ENCODE assay signal across 8 mouse cellular contexts in genomic region chr19:8567104-8567880, GRCm38 (mm10). TPM values are rescaled to one million over a fixed set of nuclear protein-coding genes. Genes with fewer than 3 reads are reported as not detected.
DNase-seq lines count a peak whose midpoint lies in the region; ATAC-seq lines count a peak whose summit lies in the region.

No protein-coding gene starts in this region.

- no peak overlapping the region for H3K9ac ChIP-seq in heart, embryonic 15.5 days

- 42% methylated on average over 13 of the region's 13 CpGs for WGBS in heart, embryonic 15.5 days
- WGBS in large intestine, adult 2 months: 25% methylated on average over 13 of the region's 13 CpGs

- peak; percentile 86 for DNase-seq in heart, adult 11 months
- no peak for DNase-seq in heart, postnatal 25 days (ENCODE audit: low spot score)
- peak; percentile 42 for DNase-seq in A20 (ENCODE audit: low read depth, low spot score)
- DNase-seq in R1 (ENCODE audit: low read depth, low spot score): peak; percentile 73
- peak; percentile 47 for DNase-seq in large intestine, adult 2 months (ENCODE audit: low read depth, low spot score)
- peak; percentile 69 to 79 for DNase-seq in right cerebral cortex, postnatal 10 days (ENCODE audit: low spot score in 2 of 2)
- no peak for DNase-seq in cerebellum, adult 9-10 months

- peaks cover 14% of the 10 kb centered on the region for H3K4me1 ChIP-seq in heart, embryonic 15.5 days (replicated peaks)

- H3K9me3 ChIP-seq in heart, embryonic 15.5 days (replicated peaks): no peaks in the 10 kb centered on the region

- ATAC-seq in heart, embryonic 15.5 days (replicated peaks; ENCODE audit: insufficient number of reproducible peaks, insufficient read depth, low FRiP score, low read depth): 0 out of 2 replicates have a peak, but pooled peaks have one; percentile 17

- no peaks in the 10 kb centered on the region for H3K36me3 ChIP-seq in heart, embryonic 15.5 days

- H3K4me3 ChIP-seq in heart, embryonic 15.5 days: no peak overlapping the region

- no peak overlapping the region for H3K4me2 ChIP-seq in heart, embryonic 15.5 days

- intact Hi-C loops in heart, postnatal 25 days (cut with DNase I): no loop called here

- H3K27ac ChIP-seq in heart, embryonic 15.5 days: no peak overlapping the region

- H3K27me3 ChIP-seq in heart, embryonic 15.5 days: no peaks in the 10 kb centered on the region

RNA-seq across cellular contexts. Expression of gene Slc22a8, which starts 23.8 kb away (rescaled TPM):
- total RNA-seq in heart, postnatal 25 days (2021): not detected
- 0.08 and 0.10 TPM in 2 replicates for polyA plus RNA-seq in heart, embryonic 15.5 days (2015; fragmentation: Nextera tagmentation; extraction: Ambion mirVana)
- polyA plus RNA-seq in large intestine, adult 2 months (2012; rRNA removed): not detected in 2 replicates

RNA-seq across cellular contexts. Expression of gene Slc22a6, which starts 50.5 kb away (rescaled TPM):
- total RNA-seq in heart, postnatal 25 days (2021): not detected
- polyA plus RNA-seq in heart, embryonic 15.5 days (2015; fragmentation: Nextera tagmentation; extraction: Ambion mirVana): not detected in 2 replicates
- polyA plus RNA-seq in large intestine, adult 2 months (2012; rRNA removed): not detected in 2 replicates

Comparison
In these comparisons a context has a peak if more than half of its experiments do, and no peak if none do; other contexts are left out.
1. DNase-seq: peak in heart, adult 11 months (single experiment), A20 (single experiment), R1 (single experiment), large intestine, adult 2 months (single experiment) and right cerebral cortex, postnatal 10 days (2 of 2); none in heart, postnatal 25 days (single experiment) and cerebellum, adult 9-10 months (single experiment).